Mouse (Mus musculus): Measurements from ENCODE around the gene Pde6d.

Gene Pde6d

GRCm38 (mm10) chr1:86582451-86583096 lies at the start of gene Pde6d, which contains the start of gene Cops7b:
Gene Pde6d (minus strand): TSS chr1:86582629.
Gene Cops7b (plus strand): TSS chr1:86582904.
- DNase-seq, result peak; percentile 97

- DNase-seq, result no peak
Measured at GRCm38 (mm10) chr1:86630527-86630926, 48.1 kb upstream of the Pde6d start.

- no peak for DNase-seq
Measured at GRCm38 (mm10) chr1:86629936-86630335, 47.5 kb upstream of the Pde6d start.

GRCm38 (mm10) chr1:86628270-86628669 lies 45.8 kb upstream of the Pde6d start:
- no peak for DNase-seq

- no peak for DNase-seq
Measured at GRCm38 (mm10) chr1:86623001-86624000, 40.9 kb upstream of the Pde6d start.

GRCm38 (mm10) chr1:86622296-86622695 lies 39.9 kb upstream of the Pde6d start:
- DNase-seq, result no peak

GRCm38 (mm10) chr1:86618454-86619125 lies 36.2 kb upstream of the Pde6d start:
- DNase-seq, result peak; percentile 81 to 85

GRCm38 (mm10) chr1:86614269-86614668 lies 31.8 kb upstream of the Pde6d start:
- peak; percentile 18 to 39 for DNase-seq

GRCm38 (mm10) chr1:86612081-86612480 lies 29.7 kb upstream of the Pde6d start:
- DNase-seq, result no peak

- DNase-seq, result no peak
Measured at GRCm38 (mm10) chr1:86610954-86611353, 28.5 kb upstream of the Pde6d start.

GRCm38 (mm10) chr1:86600117-86600516 lies 17.7 kb upstream of the Pde6d start:
- DNase-seq, result no peak

GRCm38 (mm10) chr1:86598516-86598915 lies 16.1 kb upstream of the Pde6d start:
- peak; percentile 26 to 43 for DNase-seq

GRCm38 (mm10) chr1:86596512-86596911 lies 14.1 kb upstream of the Pde6d start:
- no peak for DNase-seq

GRCm38 (mm10) chr1:86595315-86595714 lies 12.9 kb upstream of the Pde6d start:
- no peak for DNase-seq

GRCm38 (mm10) chr1:86594539-86594938 lies 12.1 kb upstream of the Pde6d start:
- no peak for DNase-seq

GRCm38 (mm10) chr1:86586992-86587391 lies 4.6 kb upstream of the Pde6d start:
- DNase-seq, result peak; percentile 91 to 92

GRCm38 (mm10) chr1:86583709-86584108 lies 1.3 kb upstream of the Pde6d start:
- no peak for DNase-seq

- DNase-seq, result peak; percentile 50 to 70
Measured at GRCm38 (mm10) chr1:86581692-86582450, 558 bp downstream of the Pde6d start.

- DNase-seq, result no peak
Measured at GRCm38 (mm10) chr1:86580426-86580825, 2.0 kb downstream of the Pde6d start.

GRCm38 (mm10) chr1:86571941-86572340 lies 10.5 kb downstream of the Pde6d start:
- no peak for DNase-seq

GRCm38 (mm10) chr1:86571381-86571780 lies 11.0 kb downstream of the Pde6d start:
- no peak for DNase-seq

- DNase-seq, result no peak
Measured at GRCm38 (mm10) chr1:86569292-86569860, 13.1 kb downstream of the Pde6d start.

Data from cerebellum, postnatal 14 days (tissue).